Mouse (Mus musculus): Measurements from ENCODE around the gene Zp1. TPM values are rescaled to one million over a fixed set of nuclear protein-coding genes. Genes with fewer than 3 reads are reported as not detected.

Gene Zp1
- polyA plus RNA-seq, 1 experiment from 2014 or later, result not detected

DNA sequence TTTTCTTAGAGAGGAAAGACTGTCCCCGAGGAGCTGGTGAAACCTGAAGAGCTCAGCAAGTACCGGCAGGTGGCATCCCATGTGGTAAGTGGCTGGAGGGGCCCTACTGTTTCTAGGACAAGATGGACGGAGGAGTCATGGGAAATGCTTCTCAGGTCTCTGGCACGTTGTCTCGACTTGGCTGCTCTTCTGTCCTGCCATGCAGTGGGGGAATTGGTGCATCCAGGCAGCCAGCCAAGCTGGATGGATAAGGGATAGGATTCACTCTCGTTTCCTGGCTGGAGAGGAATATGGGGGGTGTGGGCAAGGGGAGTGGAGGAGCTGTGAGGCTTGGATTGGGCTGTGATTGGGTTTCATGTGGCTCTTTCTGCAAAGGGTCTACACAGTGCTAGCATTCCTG lies 20.1 kb downstream of the Zp1 start:
- no peak for DNase-seq (ENCODE audit: low spot score)
- H3K27me3 ChIP-seq (ENCODE audit: control insufficient read depth, insufficient read depth, low read length), result no peaks in the 10 kb centered on the region
- 89% methylated on average over 6 of the region's 6 CpGs for WGBS
- no peaks in the 10 kb centered on the region for H3K9me3 ChIP-seq (ENCODE audit: control insufficient read depth, low read length)
- H3K27ac ChIP-seq (replicated peaks; ENCODE audit: low read depth, low read length), result no peak overlapping the region
- H3K36me3 ChIP-seq (ENCODE audit: control insufficient read depth, insufficient read depth, low read length), result peaks cover 39% of the 10 kb centered on the region
- no peak for ATAC-seq (ENCODE audit: insufficient number of reproducible peaks, low FRiP score, low TSS enrichment, low read depth)
- 0 out of 2 replicates have a peak, but pooled peaks cover 6% of the 10 kb centered on the region for H3K4me1 ChIP-seq (ENCODE audit: control insufficient read depth, insufficient read depth, low read length)
- no peak overlapping the region for H3K4me2 ChIP-seq (ENCODE audit: low read depth, severe bottlenecking)
- H3K4me3 ChIP-seq (ENCODE audit: low read depth, low read length), result no peak overlapping the region
- no peak overlapping the region for H3K9ac ChIP-seq (ENCODE audit: low read length)

DNA sequence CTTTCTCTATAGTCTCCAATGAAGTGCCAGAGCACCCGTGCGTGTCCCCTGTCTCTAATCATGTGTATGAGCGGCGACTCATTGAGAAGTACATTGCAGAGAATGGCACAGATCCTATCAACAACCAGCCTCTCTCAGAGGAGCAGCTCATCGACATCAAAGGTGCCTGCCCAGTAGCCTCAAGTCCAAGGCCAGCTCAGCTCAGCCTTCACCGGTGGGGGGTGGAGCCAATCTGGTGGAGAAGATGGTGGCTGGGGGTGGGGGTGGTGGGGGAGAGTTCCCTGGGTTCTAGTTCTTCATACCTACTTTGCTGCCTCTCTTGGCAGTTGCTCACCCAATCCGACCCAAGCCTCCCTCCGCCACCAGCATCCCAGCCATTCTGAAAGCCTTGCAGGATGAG lies 22.9 kb downstream of the Zp1 start:
- no peak overlapping the region for H3K4me3 ChIP-seq (ENCODE audit: low read depth, low read length)

DNA sequence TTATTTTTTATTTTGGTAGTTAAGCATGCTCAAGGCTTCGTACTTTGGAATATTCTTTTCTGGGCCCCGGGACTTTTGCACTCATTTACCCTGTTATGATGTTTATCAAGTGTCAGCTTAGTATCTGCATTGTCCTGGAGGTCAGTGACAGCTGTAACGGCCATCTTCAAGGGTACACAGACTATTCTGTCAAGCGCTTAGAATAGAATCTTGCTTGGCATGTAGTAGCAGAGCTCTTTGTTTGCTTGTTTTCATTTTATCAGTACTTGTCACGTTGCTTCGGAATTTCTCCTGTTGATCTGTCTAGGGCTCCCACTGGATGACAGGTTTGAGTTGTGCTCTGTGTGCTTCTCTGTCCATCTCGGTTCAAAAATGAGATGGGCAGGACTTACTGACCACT lies 23.6 kb downstream of the Zp1 start:
- DNase-seq (ENCODE audit: low spot score) (no peak), ATAC-seq (ENCODE audit: insufficient number of reproducible peaks, low FRiP score, low TSS enrichment, low read depth) (no peak)
- Histone ChIP-seq H3K9ac (ENCODE audit: low read length) (no peak overlapping the region), H3K27me3 (ENCODE audit: control insufficient read depth, insufficient read depth, low read length) (no peaks in the 10 kb centered on the region), H3K36me3 (ENCODE audit: control insufficient read depth, insufficient read depth, low read length) (peaks cover 19% of the 10 kb centered on the region), H3K27ac (replicated peaks; ENCODE audit: low read depth, low read length) (no peak overlapping the region), H3K4me2 (ENCODE audit: low read depth, severe bottlenecking) (no peak overlapping the region; the same call in 1 of the 2 replicates), H3K4me3 (ENCODE audit: low read depth, low read length) (no peak overlapping the region), H3K9me3 (ENCODE audit: control insufficient read depth, low read length) (no peaks in the 10 kb centered on the region), H3K4me1 (ENCODE audit: control insufficient read depth, insufficient read depth, low read length) (0 out of 2 replicates have a peak, but pooled peaks cover 6% of the 10 kb centered on the region)
- 85% methylated on average over 7 of the region's 7 CpGs for WGBS

More for the DNA sequence above, 22.9 kb downstream of the Zp1 start:
- Histone ChIP-seq H3K27ac (replicated peaks; ENCODE audit: low read depth, low read length) (no peak overlapping the region), H3K27me3 (ENCODE audit: control insufficient read depth, insufficient read depth, low read length) (no peaks in the 10 kb centered on the region), H3K36me3 (ENCODE audit: control insufficient read depth, insufficient read depth, low read length) (peaks cover 22% of the 10 kb centered on the region), H3K4me2 (ENCODE audit: low read depth, severe bottlenecking) (no peak overlapping the region), H3K4me1 (ENCODE audit: control insufficient read depth, insufficient read depth, low read length) (0 out of 2 replicates have a peak, but pooled peaks cover 6% of the 10 kb centered on the region), H3K9me3 (ENCODE audit: control insufficient read depth, low read length) (no peaks in the 10 kb centered on the region), H3K9ac (ENCODE audit: low read length) (no peak overlapping the region)
- ATAC-seq (ENCODE audit: insufficient number of reproducible peaks, low FRiP score, low TSS enrichment, low read depth), result no peak
- DNase-seq (ENCODE audit: low spot score), result no peak
- WGBS, result 86% methylated on average over 8 of the region's 8 CpGs

DNA sequence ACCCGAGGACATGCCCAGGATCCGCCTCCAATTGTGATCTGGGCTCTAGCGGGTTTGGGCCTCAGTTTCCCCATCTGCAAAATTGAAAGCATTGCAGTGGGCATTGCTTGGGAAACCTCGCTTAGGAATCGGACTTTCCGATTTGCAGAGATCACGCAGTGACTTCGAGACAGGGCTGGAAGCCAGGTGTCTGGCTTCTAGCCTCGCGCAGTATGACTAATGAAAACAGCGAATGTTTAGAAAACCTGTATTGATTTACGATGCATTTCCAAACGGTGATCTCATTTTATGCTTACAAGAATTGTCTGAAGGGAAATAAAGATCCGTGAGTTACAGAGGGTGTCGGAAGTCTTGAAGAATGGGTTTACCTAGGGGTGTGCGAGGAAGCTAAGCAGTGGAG lies 24.7 kb downstream of the Zp1 start:
- ATAC-seq (ENCODE audit: insufficient number of reproducible peaks, low FRiP score, low TSS enrichment, low read depth), result no peak
- Histone ChIP-seq H3K27ac (replicated peaks; ENCODE audit: low read depth, low read length) (peak overlapping the region; percentile 91; the same call in 1 of the 2 replicates), H3K9me3 (ENCODE audit: control insufficient read depth, low read length) (no peaks in the 10 kb centered on the region), H3K4me1 (ENCODE audit: control insufficient read depth, insufficient read depth, low read length) (0 out of 2 replicates have a peak, but pooled peaks cover 6% of the 10 kb centered on the region), H3K9ac (ENCODE audit: low read length) (peak overlapping the region; percentile 94), H3K36me3 (ENCODE audit: control insufficient read depth, insufficient read depth, low read length) (peaks cover 15% of the 10 kb centered on the region), H3K27me3 (ENCODE audit: control insufficient read depth, insufficient read depth, low read length) (no peaks in the 10 kb centered on the region), H3K4me2 (ENCODE audit: low read depth, severe bottlenecking) (peak overlapping the region; percentile 76), H3K4me3 (ENCODE audit: low read depth, low read length) (peak overlapping the region; percentile 93)
- WGBS, result under 1% methylated on average over 16 of the region's 16 CpGs
- no peak for DNase-seq (ENCODE audit: low spot score)

DNA sequence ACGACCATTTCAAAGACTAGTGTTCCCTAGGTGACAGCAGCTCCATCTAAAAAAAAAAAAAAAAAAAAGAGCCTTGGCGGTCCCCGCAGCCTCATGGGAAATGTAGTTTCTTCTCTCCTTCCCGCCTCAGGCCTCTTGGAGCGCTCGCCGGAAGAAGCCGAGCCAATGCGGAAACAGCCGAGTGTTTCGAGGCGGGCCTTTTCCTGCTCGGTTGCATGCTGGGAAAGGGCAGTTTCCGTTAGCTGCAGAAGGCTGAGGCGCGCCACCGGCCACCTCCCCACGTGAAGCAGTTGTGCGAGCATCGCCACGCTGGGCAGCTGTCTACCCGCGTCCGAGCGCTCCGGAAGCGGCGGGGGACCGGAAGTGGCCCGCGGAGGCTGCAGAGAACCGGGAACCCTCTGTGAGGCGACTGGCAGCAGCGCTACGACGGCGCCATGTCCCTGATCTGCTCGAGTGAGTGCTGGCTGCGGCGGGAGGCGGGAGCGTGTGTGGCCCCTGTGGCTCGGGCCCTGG lies 25.4 kb downstream of the Zp1 start, which contains the start of gene Prpf19:
Gene Prpf19 (plus strand): TSS at position 216 of the 513 bp plus-strand sequence.
- peak within 1 kb of the TSS; percentile 93 for H3K4me3 ChIP-seq (ENCODE audit: low read depth, low read length)
- ATAC-seq (ENCODE audit: insufficient number of reproducible peaks, low FRiP score, low TSS enrichment, low read depth), result peak; percentile 88
- 0 out of 2 replicates have a peak, but pooled peaks cover 6% of the 10 kb centered on the region for H3K4me1 ChIP-seq (ENCODE audit: control insufficient read depth, insufficient read depth, low read length)
- H3K27me3 ChIP-seq (ENCODE audit: control insufficient read depth, insufficient read depth, low read length), result no peaks in the 10 kb centered on the region
- peak within 1 kb of the TSS; percentile 91 for H3K27ac ChIP-seq (replicated peaks; ENCODE audit: low read depth, low read length)
- peak; percentile 98 for DNase-seq (ENCODE audit: low spot score)
- peak within 1 kb of the TSS; percentile 76 for H3K4me2 ChIP-seq (ENCODE audit: low read depth, severe bottlenecking)
- under 1% methylated on average over 43 of the region's 43 CpGs for WGBS
- peak within 1 kb of the TSS; percentile 94 for H3K9ac ChIP-seq (ENCODE audit: low read length)
- no peaks in the 10 kb centered on the region for H3K9me3 ChIP-seq (ENCODE audit: control insufficient read depth, low read length)
- H3K36me3 ChIP-seq (ENCODE audit: control insufficient read depth, insufficient read depth, low read length), result peaks cover 10% of the 10 kb centered on the region

DNA sequence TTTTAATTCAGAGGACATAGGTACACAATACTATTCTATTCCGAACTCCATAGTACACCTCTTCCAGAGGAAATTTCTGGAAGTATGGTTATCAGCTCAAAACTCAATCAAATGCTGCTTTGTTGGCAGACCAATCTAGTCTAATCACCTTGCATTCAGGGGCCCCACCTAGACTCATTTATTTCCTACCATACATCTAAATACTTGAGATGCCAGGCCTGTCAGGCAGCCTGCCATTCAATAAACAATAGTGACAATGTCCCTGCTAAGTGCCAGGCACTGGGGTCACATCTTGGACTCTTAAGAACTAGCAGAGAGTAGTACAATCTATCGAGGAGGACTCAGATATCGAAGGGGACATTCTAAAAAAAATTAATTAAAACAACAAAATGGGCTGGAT lies 28.2 kb downstream of the Zp1 start:
- 93% methylated on average over 3 of the region's 3 CpGs for WGBS
- no peak for DNase-seq (ENCODE audit: low spot score)
- H3K4me1 ChIP-seq (ENCODE audit: control insufficient read depth, insufficient read depth, low read length), result 0 out of 2 replicates have a peak, but pooled peaks cover 6% of the 10 kb centered on the region
- no peak overlapping the region for H3K9ac ChIP-seq (ENCODE audit: low read length)
- no peak overlapping the region for H3K4me3 ChIP-seq (ENCODE audit: low read depth, low read length)
- no peaks in the 10 kb centered on the region for H3K9me3 ChIP-seq (ENCODE audit: control insufficient read depth, low read length)
- no peak overlapping the region for H3K27ac ChIP-seq (replicated peaks; ENCODE audit: low read depth, low read length)
- H3K27me3 ChIP-seq (ENCODE audit: control insufficient read depth, insufficient read depth, low read length), result no peaks in the 10 kb centered on the region
- no peaks in the 10 kb centered on the region for H3K36me3 ChIP-seq (ENCODE audit: control insufficient read depth, insufficient read depth, low read length)
- no peak overlapping the region for H3K4me2 ChIP-seq (ENCODE audit: low read depth, severe bottlenecking)
- no peak for ATAC-seq (ENCODE audit: insufficient number of reproducible peaks, low FRiP score, low TSS enrichment, low read depth)

DNA sequence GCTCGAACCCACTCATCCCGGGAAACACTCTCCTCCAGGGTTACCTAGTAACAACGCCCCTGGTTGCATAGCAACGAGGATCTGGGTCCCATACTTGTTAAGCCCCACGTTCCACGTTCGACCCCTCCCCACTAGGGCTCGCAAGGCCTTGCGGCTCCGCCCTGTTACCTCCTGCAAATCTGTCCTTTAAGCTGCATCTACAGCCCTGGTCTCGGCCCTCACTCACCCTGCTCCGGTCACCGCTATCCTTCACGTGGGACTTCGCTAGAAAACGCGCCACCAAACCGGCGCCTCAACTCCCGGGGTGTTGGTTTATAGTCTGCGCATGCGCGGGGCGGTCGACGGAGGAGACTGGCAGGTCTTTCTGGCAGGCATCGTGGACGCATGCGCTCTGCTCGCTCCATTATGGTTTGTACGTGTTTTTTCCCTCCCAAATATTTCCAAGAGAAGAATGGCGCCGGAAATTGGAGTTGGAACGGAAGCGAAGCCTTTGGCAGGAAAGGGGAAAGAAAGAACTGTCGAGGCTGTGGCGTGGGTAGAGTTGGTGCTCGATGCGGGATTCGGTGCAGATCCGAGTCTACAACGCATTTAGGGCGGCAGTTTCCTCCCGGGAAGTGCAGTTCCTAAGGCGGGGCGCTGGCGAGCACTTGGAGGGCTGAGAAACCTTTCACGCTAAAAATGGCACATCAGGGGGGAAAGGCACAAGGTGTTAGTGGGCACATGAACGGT lies 38.8 kb downstream of the Zp1 start, which contains the start of gene Tmem109:
Gene Tmem109 (minus strand): TSS at position 576 of the 729 bp plus-strand sequence.
- peak; percentile 92 for ATAC-seq (ENCODE audit: insufficient number of reproducible peaks, low FRiP score, low TSS enrichment, low read depth)
- peak; percentile 96 for DNase-seq (ENCODE audit: low spot score)
- under 1% methylated on average over 49 of the region's 49 CpGs for WGBS

DNA sequence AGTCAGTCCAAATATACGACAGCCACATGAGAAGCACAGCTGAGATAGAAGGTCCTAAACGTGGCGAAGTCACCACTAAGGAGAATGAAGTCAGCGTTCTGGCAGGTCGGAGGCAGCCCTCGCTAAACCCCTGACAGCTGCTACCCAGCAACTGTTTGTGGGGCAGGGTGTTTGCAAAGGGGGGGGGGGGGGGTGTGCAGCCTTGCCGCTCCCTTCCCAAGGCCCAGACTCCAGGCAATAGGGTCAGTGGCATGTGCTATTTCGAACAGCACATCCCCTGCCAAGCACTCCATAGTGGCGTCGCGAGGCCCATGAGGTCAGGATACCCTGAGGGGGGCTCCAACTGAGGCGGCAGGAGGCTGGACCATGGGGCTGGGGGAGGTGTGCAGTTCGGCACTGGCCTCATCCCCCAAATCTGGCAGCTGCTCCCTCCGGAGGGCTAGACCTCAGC lies 39.4 kb downstream of the Zp1 start:
- ATAC-seq (ENCODE audit: insufficient number of reproducible peaks, low FRiP score, low TSS enrichment, low read depth), result no peak
- H3K27ac ChIP-seq (replicated peaks; ENCODE audit: low read depth, low read length), result peak overlapping the region; percentile 77; the same call in 1 of the 2 replicates
- H3K4me2 ChIP-seq (ENCODE audit: low read depth, severe bottlenecking), result peak overlapping the region; percentile 95
- peaks cover 10% of the 10 kb centered on the region; the same call in 1 of the 2 replicates for H3K4me1 ChIP-seq (ENCODE audit: control insufficient read depth, insufficient read depth, low read length)
- H3K9ac ChIP-seq (ENCODE audit: low read length), result peak overlapping the region; percentile 86
- no peaks in the 10 kb centered on the region for H3K27me3 ChIP-seq (ENCODE audit: control insufficient read depth, insufficient read depth, low read length)
- peak overlapping the region; percentile 55 for H3K4me3 ChIP-seq (ENCODE audit: low read depth, low read length)
- H3K36me3 ChIP-seq (ENCODE audit: control insufficient read depth, insufficient read depth, low read length), result no peaks in the 10 kb centered on the region
- no peak for DNase-seq (ENCODE audit: low spot score)
- 2% methylated on average over 13 of the region's 14 CpGs for WGBS
- H3K9me3 ChIP-seq (ENCODE audit: control insufficient read depth, low read length), result no peaks in the 10 kb centered on the region

More for the DNA sequence above, 38.8 kb downstream of the Zp1 start, which contains the start of gene Tmem109:
- H3K27ac ChIP-seq (replicated peaks; ENCODE audit: low read depth, low read length), result peak within 1 kb of the TSS; percentile 86
- H3K4me2 ChIP-seq (ENCODE audit: low read depth, severe bottlenecking), result peak within 1 kb of the TSS; percentile 95
- H3K27me3 ChIP-seq (ENCODE audit: control insufficient read depth, insufficient read depth, low read length), result no peaks in the 10 kb centered on the region
- no peaks in the 10 kb centered on the region for H3K36me3 ChIP-seq (ENCODE audit: control insufficient read depth, insufficient read depth, low read length)
- H3K9me3 ChIP-seq (ENCODE audit: control insufficient read depth, low read length), result no peaks in the 10 kb centered on the region
- H3K4me3 ChIP-seq (ENCODE audit: low read depth, low read length), result peak within 1 kb of the TSS; percentile 55
- H3K4me1 ChIP-seq (ENCODE audit: control insufficient read depth, insufficient read depth, low read length), result peaks cover 10% of the 10 kb centered on the region; the same call in 1 of the 2 replicates
- H3K9ac ChIP-seq (ENCODE audit: low read length), result peak within 1 kb of the TSS; percentile 86
